Mouse (Mus musculus) intestine, embryonic 15.5 days (tissue): ENCODE data around the gene Acss3. TPM values are rescaled to one million over a fixed set of nuclear protein-coding genes. Genes with fewer than 3 reads are reported as not detected.

Source experiments
- ATAC-seq: fragments of 200-750 bp; cut with Nextera tagmentation; 2 replicates; pipeline ENCODE4 v1.8.0; 2017; ENCODE audit warnings: moderate TSS enrichment, moderate library complexity
- H3K27ac ChIP-seq: fragments of 300-500 bp; sonication (generic); 2 replicates; pipeline ENCODE4 v1.5.1; 2015; ENCODE audit warnings: mild to moderate bottlenecking, inconsistent platforms
- H3K27me3 ChIP-seq: fragments of 300-500 bp; sonication (generic); replicated peaks from 2 replicates; pipeline ENCODE4 v1.6.1; 2015; ENCODE audit warnings: inconsistent platforms
- H3K36me3 ChIP-seq: fragments of 300-500 bp; sonication (generic); 2 replicates; pipeline ENCODE4 v1.6.1; 2015; ENCODE audit warnings: inconsistent platforms
- H3K4me1 ChIP-seq: fragments of 300-500 bp; sonication (generic); replicated peaks from 2 replicates; pipeline ENCODE4 v1.6.1; 2015; ENCODE audit warnings: inconsistent platforms
- H3K4me2 ChIP-seq: fragments of 300-500 bp; sonication (generic); replicated peaks from 2 replicates; pipeline ENCODE4 v1.6.1; 2015; ENCODE audit warnings: mild to moderate bottlenecking, inconsistent platforms
- H3K4me3 ChIP-seq: fragments of 300-500 bp; sonication (generic); replicated peaks from 2 replicates; pipeline ENCODE4 v1.5.1; 2015; ENCODE audit warnings: inconsistent platforms
- H3K9ac ChIP-seq: fragments of 300-500 bp; sonication (generic); 2 replicates; pipeline ENCODE4 v1.6.1; 2015; ENCODE audit warnings: inconsistent platforms
- H3K9me3 ChIP-seq: fragments of 300-500 bp; sonication (generic); 2 replicates; pipeline ENCODE4 v1.6.1; 2016; ENCODE audit warnings: inconsistent platforms
- WGBS: fragments of 180-500 bp; shearing (Covaris S2); methylation state at CpG from one replicate; pipeline ENCODE4 v1.1.7; 2015; 5-methylcytosine and 5-hydroxymethylcytosine counted together
- polyA plus RNA-seq: library from polyadenylated mRNA; unstranded; fragments of >200 nt; fragmentation: Nextera tagmentation; extraction: Ambion mirVana; gene quantifications from 2 replicates; pipeline ENCODE4 v1.2.1, GENCODE M21; 2015

Acss3 gene
- polyA plus RNA-seq, result 1.2 and 1.6 TPM in 2 replicates

DNA sequence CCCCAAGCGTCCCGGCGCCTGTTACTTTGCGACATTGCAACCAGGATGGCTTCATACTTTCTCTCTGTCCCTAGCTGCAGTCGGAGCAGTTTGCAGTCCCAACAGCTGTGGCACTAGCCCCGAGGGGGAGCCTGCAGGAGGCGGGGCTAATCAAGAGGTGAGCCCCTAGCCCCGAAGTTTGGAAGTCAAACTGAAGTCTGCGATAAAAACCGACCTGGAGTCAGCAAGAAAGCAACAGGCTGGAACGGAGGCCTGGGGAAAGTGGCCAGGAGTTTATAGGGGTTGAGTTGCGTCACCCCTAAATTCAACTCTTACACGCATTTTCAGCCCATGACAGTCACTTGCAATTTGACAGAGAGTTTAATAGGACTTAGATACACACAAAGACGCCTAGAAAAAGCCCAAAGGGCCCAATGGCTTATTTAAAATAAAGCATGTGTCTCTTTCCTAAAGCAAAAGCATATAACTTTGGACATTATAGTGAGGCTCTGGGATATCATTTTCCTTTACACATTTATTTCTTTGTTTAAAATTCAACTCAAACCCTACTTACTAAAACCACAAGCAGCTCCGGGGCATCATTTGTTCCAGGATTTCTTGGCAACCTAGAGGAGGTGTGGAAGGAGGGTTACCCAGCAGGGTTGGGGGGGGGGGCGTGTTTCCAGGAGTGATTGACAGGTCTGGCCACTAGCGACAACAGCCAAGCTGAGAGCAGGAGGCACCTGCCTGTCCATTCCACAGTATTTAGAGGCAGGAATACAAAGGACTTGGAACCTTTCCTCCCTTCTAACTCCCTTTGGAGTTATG lies at the start of gene Acss3:
Gene Acss3 (minus strand): TSS at position 140 of the 807 bp plus-strand sequence.
- peak within 1 kb of the TSS; percentile 43 for H3K4me3 ChIP-seq
- peak within 1 kb of the TSS; percentile 44 for H3K9ac ChIP-seq
- H3K27ac ChIP-seq, result no peak within 1 kb of the TSS
- WGBS, result 3% methylated on average over 17 of the region's 17 CpGs
- H3K27me3 ChIP-seq, result no peaks in the 10 kb centered on the region
- H3K36me3 ChIP-seq, result no peaks in the 10 kb centered on the region
- ATAC-seq, result peak; percentile 96
- no peaks in the 10 kb centered on the region for H3K4me1 ChIP-seq
- H3K4me2 ChIP-seq, result peak within 1 kb of the TSS; percentile 78
- no peaks in the 10 kb centered on the region for H3K9me3 ChIP-seq

DNA sequence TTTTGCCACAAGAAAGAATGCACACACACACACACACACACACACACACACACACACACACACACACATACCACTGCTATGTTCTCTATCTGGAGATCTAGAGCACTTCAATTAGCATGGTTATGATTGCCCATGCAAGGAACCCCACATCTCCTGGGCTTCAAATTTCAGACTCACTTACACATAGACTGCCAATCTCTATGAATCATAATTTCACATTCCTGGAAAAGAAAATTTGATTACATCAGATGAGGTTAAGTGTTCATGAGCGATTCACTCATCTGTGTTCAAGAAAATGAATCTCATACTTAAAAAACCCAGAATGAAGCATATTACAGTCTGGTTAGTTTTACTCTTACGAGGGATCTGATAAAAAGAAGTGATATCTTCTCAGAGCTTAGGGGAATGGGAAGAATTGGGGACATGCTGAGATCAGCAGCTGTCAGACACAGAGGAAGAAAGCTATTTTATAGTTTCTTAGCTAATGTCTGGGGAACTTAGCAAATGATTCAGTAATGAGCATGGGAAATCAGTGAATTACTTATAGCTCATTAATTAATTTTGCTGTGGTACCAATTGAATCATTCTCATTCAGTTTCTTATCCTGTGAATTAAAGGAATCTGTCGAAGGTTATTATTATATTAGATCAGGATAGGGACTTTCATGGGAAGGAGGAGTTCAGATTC lies 48.7 kb upstream of the Acss3 start:
- ATAC-seq, result no peak
- Histone ChIP-seq H3K4me1 (no peaks in the 10 kb centered on the region), H3K4me2 (no peak overlapping the region), H3K4me3 (no peak overlapping the region), H3K27ac (no peak overlapping the region), H3K27me3 (no peaks in the 10 kb centered on the region), H3K9ac (no peak overlapping the region), H3K36me3 (no peaks in the 10 kb centered on the region), H3K9me3 (no peaks in the 10 kb centered on the region)
- 74% methylated on average over 3 of the region's 3 CpGs for WGBS

DNA sequence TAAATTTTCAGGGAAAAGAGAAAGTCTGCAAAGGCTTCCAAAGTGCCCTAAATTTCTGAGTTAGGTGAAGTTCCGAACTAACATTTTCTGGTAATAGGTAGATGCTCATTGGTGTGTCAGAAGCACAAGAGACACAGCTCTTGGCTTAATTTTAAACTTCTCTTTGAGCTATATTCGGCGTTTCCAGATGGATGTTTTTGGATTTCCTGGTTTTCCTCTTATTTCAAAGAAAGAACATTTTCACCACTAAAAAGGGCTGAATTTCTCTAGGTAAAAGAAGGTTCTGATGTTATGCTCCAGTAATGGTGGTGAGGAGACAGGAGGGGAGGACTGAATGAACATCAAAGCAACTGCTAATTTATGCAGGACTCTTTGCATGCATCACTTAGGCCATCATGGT lies 43.0 kb upstream of the Acss3 start:
- H3K9me3 ChIP-seq, result no peaks in the 10 kb centered on the region
- no peak overlapping the region for H3K9ac ChIP-seq
- H3K27ac ChIP-seq, result no peak overlapping the region
- WGBS, result 90% methylated on average over 3 of the region's 3 CpGs
- H3K27me3 ChIP-seq, result no peaks in the 10 kb centered on the region
- H3K4me1 ChIP-seq, result no peaks in the 10 kb centered on the region
- ATAC-seq, result no peak
- H3K4me2 ChIP-seq, result no peak overlapping the region
- H3K36me3 ChIP-seq, result no peaks in the 10 kb centered on the region
- H3K4me3 ChIP-seq, result no peak overlapping the region

DNA sequence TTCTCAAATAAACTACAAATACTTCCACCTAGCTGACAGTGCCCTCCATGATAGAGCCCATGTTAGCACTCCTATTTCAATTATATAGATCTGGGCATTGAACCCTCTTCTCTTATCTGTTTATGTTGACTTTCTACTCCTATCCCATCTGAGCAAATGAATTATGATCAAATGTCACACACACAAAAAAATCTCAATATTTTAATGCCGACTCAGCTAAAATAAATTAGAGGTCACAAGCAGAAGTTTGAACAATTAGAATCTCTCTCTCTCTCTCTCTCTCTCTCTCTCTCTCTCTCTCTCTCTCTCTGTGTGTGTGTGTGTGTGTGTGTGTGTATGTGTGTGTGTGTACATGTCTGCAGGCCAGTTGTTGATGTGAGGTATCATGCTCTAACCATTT lies 25.3 kb upstream of the Acss3 start:
- 82% methylated on average over 1 of the region's 1 CpGs for WGBS
- ATAC-seq, result no peak
- no peak overlapping the region for H3K9ac ChIP-seq

DNA sequence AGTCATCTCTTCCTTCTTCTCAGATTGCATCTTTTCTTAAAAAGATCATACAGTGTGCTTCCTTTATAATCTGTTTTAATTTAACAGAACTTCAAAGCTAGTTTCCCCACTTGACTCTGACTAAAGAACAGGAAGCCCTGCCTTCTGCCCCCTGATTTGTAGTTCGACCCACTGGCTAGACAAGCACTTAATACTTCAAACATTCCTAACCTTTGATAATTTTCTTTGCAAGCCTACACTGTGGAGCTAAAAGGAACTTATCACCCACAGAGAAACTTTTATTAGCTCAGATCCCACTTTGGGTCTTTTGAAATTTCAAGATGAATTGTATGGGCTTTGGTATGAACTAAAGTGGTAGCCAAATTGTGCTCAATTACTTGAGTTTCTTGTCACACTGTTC lies 20.5 kb upstream of the Acss3 start:
- WGBS, result 41% methylated on average over 1 of the region's 1 CpGs
- Histone ChIP-seq H3K9ac (no peak overlapping the region), H3K4me2 (no peak overlapping the region), H3K27me3 (no peaks in the 10 kb centered on the region), H3K27ac (no peak overlapping the region), H3K36me3 (no peaks in the 10 kb centered on the region), H3K9me3 (no peaks in the 10 kb centered on the region), H3K4me3 (no peak overlapping the region), H3K4me1 (no peaks in the 10 kb centered on the region)
- no peak for ATAC-seq

More for the DNA sequence above, 25.3 kb upstream of the Acss3 start:
- Histone ChIP-seq H3K27ac (no peak overlapping the region), H3K36me3 (no peaks in the 10 kb centered on the region), H3K4me2 (no peak overlapping the region), H3K9me3 (no peaks in the 10 kb centered on the region), H3K4me3 (no peak overlapping the region), H3K27me3 (no peaks in the 10 kb centered on the region), H3K4me1 (no peaks in the 10 kb centered on the region)

DNA sequence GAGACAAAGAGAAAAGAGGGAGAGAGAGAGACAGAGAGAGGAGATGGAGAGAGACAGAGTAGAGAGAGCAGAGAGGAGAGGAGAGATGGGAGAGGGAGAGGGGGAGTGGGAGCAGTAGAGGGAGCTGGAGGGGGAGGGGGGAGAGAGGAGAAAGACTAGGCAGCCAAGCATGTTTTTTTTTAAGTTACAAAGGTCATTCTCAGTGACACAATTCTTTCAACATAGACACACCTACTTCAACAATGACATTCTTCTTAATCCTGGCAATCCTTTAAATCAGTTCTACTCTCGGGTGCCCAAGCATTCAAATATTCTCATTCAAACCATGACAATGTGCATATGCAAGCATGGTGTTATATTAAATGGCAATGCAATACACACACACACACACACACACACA lies 19.4 kb upstream of the Acss3 start:
- whole genome bisulfite sequencing, result 44% methylated on average over 1 of the region's 1 CpGs
- Histone ChIP-seq H3K36me3 (no peaks in the 10 kb centered on the region), H3K27ac (no peak overlapping the region), H3K4me1 (no peaks in the 10 kb centered on the region), H3K9me3 (no peaks in the 10 kb centered on the region), H3K4me3 (no peak overlapping the region), H3K9ac (no peak overlapping the region), H3K4me2 (no peak overlapping the region), H3K27me3 (no peaks in the 10 kb centered on the region)
- peak; percentile 47 for ATAC-seq

DNA sequence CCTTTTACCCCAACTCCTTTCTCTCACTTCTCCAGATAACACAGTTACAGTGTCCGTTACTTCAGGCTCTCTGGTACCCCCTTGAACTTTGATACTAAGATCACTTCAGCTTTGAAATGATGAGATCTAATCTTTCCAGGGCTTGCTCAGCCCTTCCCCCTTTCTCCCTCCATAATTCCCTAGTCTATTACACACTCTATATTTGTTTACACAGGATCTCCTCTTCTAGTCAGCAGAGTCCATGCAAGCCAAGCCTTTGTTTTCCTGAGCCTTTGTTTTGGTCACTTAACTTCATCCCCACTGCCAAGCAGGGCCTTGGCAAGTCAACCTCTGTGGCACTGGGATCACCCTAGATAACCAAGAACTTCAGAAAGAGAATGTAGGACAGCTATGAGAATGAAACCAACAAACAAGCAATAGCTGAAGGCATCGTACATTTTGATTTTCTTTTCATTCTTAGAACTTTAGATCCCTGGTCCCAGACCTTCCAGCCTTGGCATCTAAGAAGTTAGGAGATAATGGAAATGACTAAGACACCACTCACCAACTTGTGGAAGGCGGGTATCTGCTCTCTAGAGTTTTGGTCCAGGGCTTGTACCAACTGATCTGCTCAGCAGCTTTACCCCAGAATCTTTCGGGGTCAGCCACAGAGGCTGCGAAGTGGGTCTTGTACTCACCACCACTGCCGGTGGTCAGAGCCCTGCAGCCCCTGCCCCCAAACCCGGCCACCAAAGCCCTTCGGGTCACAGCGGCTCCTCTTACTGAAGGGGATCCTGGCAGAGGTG lies 532 bp downstream of the Acss3 start:
- WGBS, result 17% methylated on average over 9 of the region's 9 CpGs
- no peaks in the 10 kb centered on the region for H3K9me3 ChIP-seq
- H3K36me3 ChIP-seq, result no peaks in the 10 kb centered on the region
- peak; percentile 51 for ATAC-seq
- H3K4me2 ChIP-seq, result peak overlapping the region; percentile 78
- peak overlapping the region; percentile 43 for H3K4me3 ChIP-seq
- H3K9ac ChIP-seq, result peak overlapping the region; percentile 44
- no peaks in the 10 kb centered on the region for H3K27me3 ChIP-seq
- H3K4me1 ChIP-seq, result no peaks in the 10 kb centered on the region
- no peak overlapping the region for H3K27ac ChIP-seq

DNA sequence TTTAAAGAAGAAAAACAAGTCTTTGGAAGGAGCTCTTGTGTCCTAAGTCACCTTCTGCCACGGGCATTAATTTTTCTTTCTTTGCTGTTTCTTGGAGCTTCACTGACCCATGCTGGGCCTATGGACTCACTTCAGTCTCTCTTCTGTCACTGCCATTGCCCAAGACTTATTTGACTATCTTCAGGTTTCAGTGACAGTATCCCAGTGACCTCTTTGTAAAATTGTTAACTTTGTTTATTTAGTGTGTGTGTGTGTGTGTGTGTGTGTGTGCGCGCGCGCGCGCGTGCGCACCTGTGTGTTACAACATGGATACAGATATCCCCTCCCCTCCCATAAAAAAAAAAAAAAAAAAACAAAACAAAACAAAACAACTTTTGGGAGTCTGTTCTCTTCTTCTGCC lies 2.2 kb downstream of the Acss3 start:
- H3K4me1 ChIP-seq, result no peaks in the 10 kb centered on the region
- no peak overlapping the region for H3K4me3 ChIP-seq
- H3K9ac ChIP-seq, result no peak overlapping the region
- H3K27ac ChIP-seq, result no peak overlapping the region
- ATAC-seq, result no peak
- 97% methylated on average over 9 of the region's 9 CpGs for WGBS
- no peaks in the 10 kb centered on the region for H3K27me3 ChIP-seq
- no peaks in the 10 kb centered on the region for H3K9me3 ChIP-seq
- H3K36me3 ChIP-seq, result no peaks in the 10 kb centered on the region
- no peak overlapping the region for H3K4me2 ChIP-seq

DNA sequence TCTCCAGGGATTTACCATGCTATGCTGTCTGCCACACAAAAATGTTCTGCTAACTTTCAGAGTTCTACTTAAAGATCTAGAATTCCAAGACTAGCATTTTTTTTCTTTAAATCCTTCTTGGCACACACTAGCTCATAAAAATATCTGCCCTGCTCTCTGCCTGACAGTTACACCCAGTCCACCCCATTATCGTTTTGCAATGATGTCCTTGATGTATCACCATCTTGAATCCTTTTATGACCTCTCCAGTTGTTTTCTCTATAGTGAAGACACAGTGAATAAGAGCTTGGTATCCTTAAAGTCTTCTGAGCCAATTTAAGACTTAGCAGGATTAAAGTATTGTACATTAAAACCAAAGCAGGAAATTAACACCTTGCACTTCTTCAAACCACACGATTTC lies 4.3 kb downstream of the Acss3 start:
- Histone ChIP-seq H3K4me2 (no peak overlapping the region), H3K9me3 (no peaks in the 10 kb centered on the region), H3K27me3 (no peaks in the 10 kb centered on the region), H3K36me3 (no peaks in the 10 kb centered on the region), H3K9ac (no peak overlapping the region), H3K27ac (no peak overlapping the region), H3K4me3 (no peak overlapping the region), H3K4me1 (no peaks in the 10 kb centered on the region)
- ATAC-seq, result no peak
- 67% methylated on average over 2 of the region's 2 CpGs for WGBS

DNA sequence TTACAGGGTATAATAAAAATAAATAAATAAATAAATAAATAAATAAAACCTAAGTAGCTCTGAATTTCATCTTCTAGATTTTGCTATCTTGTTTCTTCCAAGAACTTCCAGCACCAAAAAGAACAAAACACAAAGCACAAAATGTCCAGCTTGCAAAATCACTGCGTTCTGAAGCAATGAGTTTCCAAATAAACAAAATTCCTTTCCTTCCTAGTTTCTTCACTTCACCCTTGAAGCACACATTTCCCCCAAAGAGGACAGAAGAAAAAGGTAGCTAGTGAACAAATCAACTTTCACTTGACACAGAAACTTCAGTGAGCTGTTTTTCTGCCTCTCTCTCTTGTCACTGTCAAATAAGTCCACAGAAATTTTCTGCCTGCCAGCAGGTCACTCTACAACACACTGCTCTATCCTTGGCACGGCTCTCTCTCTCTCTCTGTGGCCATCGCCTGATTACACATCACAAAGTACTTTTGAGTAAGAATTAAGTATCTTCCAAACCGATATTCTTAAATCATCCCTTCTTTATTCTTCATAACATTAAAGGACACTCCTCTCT lies 6.7 kb downstream of the Acss3 start:
- H3K36me3 ChIP-seq, result no peaks in the 10 kb centered on the region
- H3K9ac ChIP-seq, result no peak overlapping the region
- no peaks in the 10 kb centered on the region for H3K4me1 ChIP-seq
- no peak for ATAC-seq
- no peak overlapping the region for H3K4me3 ChIP-seq
- no peaks in the 10 kb centered on the region for H3K27me3 ChIP-seq
- H3K9me3 ChIP-seq, result no peaks in the 10 kb centered on the region
- no peak overlapping the region for H3K4me2 ChIP-seq
- H3K27ac ChIP-seq, result no peak overlapping the region
- WGBS, result 55% methylated on average over 4 of the region's 4 CpGs

DNA sequence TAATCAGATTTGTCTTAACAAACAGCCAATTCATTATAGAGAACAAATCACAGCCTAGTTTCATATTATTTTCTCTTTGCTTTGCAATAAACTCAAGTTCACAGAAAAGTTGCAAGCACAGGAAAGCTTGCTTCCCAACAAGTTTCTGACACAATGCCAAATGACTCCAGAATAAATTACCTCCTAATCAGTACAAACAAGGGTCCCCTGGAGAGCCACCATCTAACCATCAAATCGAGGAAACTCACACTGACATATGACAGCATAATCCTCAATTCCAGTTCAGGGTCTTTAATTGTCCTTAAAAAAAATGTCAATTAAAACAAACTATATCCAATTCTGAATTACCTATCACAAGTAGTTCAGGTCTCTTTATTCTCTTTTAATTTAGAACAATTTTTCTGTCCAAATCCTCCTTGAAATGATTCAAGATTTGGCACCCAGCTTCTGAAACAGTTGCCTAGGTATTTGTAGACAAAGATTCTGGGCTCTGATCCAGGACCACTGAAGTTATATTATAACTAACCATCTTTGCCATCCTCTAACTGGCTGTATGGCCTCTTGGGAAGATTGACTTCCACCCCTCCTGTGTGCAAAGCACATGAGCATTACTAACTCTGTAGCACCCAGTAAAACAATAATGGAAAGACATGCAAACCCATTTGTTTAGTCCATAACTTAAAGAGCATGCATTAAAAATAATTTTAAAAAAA lies 7.4 kb downstream of the Acss3 start:
- Histone ChIP-seq H3K36me3 (no peaks in the 10 kb centered on the region), H3K27me3 (no peaks in the 10 kb centered on the region), H3K9ac (no peak overlapping the region), H3K27ac (no peak overlapping the region), H3K4me1 (no peaks in the 10 kb centered on the region), H3K9me3 (no peaks in the 10 kb centered on the region), H3K4me3 (no peak overlapping the region), H3K4me2 (no peak overlapping the region)
- no peak for ATAC-seq
- WGBS, result 32% methylated on average over 1 of the region's 1 CpGs

DNA sequence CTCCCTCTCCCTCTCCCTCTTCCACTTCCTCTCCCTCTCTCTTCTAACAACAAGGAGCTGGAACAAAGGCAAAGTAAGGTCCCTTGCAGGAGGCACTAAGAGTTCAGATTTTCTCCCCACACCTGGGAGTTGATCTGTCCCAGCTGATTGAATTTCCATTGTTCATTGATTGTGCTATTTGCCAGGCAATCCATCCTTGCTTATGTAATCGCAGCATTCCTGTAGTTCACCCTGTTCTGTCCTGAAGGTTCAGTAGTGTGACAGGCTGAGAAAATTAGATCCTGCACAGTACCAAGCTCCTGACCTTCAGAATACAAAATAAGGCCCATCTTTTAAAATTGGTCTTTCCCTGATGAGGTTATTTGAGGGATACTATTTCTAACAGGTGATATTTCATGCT lies 8.3 kb downstream of the Acss3 start:
- Histone ChIP-seq H3K36me3 (no peaks in the 10 kb centered on the region), H3K4me2 (no peak overlapping the region), H3K27ac (no peak overlapping the region), H3K4me3 (no peak overlapping the region), H3K27me3 (no peaks in the 10 kb centered on the region), H3K9ac (no peak overlapping the region), H3K9me3 (no peaks in the 10 kb centered on the region), H3K4me1 (no peaks in the 10 kb centered on the region)
- WGBS, result 52% methylated on average over 1 of the region's 1 CpGs
- no peak for ATAC-seq
